Mouse (Mus musculus) thymus, postnatal 4 days (tissue): Measurements from ENCODE around the gene Aldh4a1.

Experiments used
- DNase-seq: peaks from one replicate; pipeline ENCODE4 v3.0.0; 2021

The Aldh4a1 gene

DNA sequence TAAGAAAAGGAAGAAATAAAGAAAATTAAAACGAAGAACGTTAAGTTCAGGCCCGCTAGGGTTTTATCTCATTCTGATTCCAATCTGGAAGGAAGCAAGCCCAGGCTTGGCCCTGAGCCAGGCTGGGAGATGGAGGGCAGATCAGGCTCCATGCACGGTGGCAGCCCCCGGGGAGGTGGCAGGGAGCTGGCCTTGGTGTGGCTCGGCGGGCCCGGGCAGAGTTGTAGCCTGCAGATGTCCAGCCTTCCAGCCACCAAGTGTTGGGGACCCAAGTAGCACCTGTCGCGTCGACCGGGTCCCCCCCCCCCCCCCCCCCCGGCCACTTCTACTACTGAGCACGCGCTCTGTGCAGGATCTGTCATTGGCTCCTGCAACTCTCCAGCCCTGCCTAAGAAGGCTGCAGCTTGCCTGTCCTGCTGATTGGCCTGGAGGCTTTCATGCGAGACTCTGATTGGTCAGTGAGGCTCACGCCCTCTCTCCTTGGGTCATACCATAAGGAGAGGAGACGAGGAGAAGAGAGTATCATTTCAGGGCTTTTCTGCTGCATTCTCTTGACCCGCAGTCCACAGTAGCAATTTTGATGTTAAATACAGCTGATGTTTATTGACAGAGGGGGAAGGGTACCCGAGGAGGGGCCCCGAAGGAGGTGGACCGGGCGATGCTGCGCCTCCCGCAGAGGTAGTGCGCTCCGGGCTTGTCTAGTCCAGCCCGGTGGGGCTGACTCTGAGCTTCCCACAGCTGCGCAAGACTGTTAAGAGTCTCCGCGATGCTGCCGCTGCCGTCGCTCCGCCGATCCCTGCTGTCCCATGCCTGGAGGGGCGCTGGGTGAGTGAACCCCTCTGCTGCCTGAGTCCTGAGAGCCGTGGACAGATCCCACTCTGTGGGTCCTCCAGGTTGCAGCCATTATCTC lies at the start of gene Aldh4a1:
TSS of gene Aldh4a1 (plus strand) at position 494 of the 910 bp plus-strand sequence.
- peak; percentile 85 for DNase-seq

DNA sequence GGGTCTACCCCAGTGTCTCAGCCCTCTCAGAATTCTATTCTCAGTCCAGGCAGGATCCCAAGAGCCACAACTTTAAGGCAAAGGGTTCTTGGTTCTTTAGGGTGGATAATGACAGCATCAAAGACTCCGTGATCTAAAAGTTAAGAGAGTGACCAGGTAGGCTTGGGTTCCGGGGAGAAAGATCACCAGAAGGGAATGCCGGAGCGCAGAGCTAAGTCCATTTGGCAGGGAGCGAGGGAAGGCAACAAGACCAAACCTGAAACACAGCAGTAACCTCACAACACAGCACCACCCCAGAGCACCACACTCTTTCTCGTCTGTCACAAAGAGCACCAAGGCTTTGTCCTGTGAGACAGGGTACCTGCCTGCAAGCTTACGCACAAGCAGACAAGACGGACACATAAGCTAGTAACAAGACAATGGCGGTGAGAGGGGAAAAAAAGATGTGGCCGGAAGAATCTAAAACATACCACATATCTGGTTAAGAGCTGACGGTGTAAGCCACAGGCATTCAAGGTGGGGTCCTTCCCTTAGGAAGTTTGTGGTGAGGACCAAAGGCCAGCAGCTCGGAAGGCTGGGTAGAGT lies 49.6 kb upstream of the Aldh4a1 start:
- DNase-seq, result no peak

DNA sequence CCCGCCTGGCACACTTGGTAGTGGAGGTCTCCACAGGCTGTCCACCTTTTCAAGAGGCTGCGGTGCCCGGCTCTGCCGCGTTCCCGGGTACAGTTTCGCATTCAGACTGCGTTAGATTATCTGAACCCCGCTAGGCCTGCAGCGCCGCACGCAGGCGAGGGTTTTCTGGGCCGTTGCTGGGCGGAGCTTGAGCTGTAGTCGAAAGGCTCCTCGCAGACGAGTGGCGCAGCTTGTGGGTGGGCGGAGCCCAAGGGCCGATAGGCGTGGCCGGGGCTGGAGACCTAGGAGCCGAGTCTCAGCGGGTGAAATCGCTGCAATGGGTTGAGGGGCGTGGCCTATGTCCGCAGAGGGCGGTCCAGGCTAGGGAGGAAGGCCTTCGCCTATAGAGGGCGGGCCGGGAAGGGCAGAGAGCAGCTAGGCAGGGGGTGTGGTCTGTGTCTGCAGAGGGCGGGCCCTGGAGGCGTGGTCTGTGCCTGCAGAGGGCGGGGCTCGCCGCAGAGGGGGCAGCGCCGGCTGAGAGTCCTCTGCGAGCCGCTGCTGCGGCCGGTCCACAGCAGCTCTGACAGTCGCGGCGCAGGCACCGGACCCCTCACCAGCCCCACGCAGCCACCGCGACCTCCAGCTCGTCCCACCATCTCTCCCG lies 48.4 kb upstream of the Aldh4a1 start:
- DNase-seq, result peak; percentile 99

DNA sequence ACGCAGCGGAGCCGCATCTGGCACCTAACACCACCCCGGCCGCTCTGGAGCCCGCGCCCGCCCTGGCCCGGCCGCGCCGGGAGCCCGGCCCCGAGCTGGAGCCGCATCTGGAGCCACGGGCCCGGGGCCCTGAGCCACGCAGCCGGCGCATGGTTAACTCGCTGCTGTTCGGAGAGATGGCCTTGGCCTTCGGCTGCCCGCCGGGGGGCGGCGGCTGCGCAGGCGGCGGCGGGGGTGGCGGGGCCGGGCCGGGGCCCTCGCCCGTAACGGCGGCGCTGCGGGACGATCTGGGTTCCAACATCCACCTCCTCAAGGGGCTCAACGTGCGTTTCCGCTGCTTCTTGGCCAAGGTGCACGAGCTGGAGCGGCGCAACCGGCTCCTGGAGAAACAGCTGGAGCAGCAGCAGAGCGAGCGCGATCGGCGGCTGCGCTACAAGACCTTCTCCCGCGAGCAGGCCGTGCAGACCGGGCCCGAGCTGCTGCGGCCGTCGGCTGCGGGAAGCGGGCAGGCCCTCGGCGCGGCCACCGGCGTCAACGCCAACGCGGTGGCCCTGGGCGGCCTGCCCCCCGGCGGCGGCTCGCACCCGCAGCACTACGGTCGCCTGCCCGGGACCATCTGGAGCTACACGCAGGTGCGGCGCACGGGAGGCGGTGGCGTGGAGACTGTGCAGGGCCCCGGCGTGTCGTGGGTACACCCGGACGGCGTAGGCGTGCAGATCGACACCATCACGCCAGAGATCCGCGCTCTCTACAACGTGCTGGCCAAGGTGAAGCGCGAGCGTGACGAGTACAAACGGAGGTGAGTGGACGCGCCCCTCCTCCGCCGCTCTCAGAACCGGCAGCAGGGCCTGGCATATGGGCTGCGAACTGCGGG lies 47.6 kb upstream of the Aldh4a1 start:
- peak; percentile 76 for DNase-seq

DNA sequence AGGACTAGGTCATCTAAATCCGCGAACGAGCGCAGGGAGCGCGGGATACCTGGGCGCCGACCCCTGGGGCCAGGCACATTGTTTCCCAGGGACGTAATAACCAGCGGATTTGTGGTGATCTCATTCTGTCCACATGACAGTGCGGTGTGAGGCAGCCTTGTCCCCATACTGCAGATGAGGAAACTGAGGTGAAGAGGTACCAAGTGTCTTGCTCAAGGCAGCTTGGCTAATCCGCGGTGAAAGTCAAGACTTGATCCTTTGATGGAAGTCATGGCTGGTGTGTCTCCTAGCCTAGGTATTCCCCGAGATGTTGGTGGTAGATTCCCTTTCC lies 47.0 kb upstream of the Aldh4a1 start:
- DNase-seq, result no peak

DNA sequence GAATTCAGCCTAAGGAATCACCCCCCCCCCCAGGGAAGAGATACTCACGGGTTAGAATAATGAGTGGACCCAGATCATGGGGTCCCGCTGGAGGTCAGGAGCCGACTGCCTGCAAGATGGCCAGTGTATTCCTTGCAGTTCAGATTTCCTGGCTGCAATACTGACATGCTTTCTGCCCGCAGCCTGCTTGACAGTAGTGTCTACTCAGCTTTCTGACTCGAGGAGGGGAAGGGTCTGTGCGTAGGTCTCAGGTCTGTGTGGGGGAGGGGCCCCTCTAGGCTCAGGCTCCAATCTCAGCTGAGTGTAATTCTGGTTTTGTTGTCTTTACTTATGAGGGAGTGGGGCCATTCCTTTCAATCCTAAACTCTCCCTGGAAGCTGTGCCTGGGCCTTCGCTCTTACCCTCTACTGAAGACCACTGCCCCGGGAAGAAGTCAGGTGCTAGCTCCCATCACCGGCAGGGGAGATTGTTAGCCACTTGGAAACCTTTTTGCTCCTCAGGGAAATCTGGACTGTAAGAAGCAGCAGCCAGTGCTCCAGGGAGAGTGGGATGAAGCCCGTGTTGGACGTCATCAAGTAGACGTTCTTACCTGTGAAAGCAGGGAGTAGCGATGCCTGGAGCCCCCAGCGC lies 46.3 kb upstream of the Aldh4a1 start:
- DNase-seq, result no peak

DNA sequence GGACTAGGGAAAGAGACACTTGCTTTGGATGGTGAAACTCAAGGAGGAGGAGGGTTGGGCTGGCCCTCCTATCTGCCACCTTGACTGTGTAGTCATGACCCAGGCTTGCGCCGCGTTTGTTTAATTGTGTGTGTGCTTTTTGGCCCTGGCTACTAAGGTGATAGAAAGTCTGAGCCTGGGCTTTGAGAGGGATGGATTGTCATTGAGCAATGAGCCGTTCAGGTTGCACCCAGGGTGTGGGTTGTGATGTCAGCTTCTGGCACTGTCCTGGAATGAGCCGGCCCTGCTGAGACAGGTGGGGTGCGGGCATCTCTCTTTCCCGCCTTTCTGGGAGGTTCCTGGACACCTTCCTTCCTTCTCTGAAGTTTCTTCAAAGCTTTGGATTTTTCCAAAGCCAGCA lies 45.7 kb upstream of the Aldh4a1 start:
- DNase-seq, result no peak

DNA sequence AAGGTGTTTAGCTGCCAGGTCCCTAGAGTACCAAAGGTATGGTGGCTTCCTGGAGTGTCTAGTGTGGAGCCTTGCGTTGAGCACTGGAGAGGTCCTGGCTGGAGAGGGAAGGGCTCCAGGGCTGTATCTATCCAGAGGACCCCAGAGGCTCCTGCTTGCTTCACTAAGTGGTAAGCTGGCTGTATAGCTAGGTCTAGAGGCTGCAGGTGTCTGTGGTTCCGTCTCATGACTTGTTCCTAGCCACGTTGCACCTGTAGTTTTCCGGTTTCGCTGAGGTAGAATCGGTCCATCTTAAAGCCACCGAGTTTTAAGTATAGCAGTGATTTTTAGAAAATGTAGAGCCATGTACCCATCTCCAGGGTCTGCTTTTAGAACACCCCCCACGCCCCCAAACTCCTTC lies 44.3 kb upstream of the Aldh4a1 start:
- DNase-seq, result no peak

DNA sequence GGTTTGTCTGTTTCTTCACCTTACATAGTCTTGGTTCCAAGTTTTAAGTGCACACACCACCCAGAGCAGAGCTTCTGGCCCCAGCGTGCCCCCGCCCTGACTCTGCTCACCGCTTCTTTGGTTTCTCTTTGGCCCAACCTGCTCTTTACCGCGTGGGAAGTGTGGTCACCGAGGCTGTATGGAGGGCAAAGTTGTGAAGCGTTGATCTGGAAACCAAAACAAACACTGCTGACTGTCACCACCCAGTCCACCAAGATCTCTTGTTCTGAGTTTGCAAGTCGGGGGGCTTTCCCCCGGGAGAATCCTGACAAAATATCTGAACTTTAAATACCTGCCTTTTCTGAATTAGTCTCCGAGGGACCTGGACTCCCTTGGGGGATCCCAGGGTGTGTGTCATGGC lies 43.7 kb upstream of the Aldh4a1 start:
- no peak for DNase-seq

DNA sequence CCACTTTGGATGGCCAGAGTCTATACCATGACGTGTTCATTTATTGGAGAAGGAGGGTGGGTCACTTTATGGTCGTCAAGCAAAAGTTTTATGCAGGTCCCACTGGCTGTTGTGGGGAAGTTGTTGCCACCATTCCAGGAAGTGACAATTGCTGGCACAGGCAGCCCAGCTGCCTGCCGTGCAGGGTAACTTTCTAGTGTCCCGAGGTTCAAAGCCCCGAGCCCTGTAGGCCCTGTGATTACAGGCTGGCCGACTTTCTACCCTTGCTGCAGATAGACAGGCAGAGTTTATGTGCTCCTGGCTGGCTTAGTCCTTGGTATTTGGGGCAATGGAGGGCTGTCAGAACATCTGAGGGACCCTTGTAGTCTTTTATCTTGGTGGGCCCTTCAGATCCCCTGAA lies 43.2 kb upstream of the Aldh4a1 start:
- no peak for DNase-seq

DNA sequence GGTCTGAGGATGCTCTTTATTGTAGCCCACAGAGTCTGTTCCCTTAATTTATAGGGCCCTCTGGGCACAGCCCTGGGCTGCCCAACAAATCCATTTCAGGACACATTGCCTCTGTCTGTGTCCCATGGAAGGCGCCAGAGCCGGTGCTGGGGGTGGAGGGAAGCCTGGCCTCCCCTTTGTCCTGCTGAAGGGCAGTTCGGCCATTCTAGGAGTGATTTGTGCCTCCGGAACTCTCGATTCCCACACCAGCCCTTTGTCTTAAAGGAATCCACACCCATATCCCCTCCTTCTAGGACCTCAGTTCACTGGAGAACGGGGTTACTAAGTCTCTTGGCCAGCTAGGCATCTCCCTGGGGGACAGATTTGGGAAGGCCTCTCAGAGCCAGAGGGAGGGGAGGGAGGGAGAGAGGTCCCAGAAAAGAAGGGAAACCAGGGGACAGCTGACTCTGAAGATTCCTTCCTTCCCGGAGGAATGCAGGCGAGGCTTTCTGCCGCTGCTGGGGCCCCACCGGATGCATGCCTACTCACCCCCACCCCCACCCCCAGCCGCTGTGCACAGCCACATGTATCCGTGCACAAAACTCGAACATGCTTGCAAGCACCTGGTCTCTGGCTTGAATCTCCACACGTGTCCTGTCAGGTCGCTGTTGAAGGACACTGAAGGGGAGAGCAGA lies 41.9 kb upstream of the Aldh4a1 start:
- peak; percentile 54 for DNase-seq

DNA sequence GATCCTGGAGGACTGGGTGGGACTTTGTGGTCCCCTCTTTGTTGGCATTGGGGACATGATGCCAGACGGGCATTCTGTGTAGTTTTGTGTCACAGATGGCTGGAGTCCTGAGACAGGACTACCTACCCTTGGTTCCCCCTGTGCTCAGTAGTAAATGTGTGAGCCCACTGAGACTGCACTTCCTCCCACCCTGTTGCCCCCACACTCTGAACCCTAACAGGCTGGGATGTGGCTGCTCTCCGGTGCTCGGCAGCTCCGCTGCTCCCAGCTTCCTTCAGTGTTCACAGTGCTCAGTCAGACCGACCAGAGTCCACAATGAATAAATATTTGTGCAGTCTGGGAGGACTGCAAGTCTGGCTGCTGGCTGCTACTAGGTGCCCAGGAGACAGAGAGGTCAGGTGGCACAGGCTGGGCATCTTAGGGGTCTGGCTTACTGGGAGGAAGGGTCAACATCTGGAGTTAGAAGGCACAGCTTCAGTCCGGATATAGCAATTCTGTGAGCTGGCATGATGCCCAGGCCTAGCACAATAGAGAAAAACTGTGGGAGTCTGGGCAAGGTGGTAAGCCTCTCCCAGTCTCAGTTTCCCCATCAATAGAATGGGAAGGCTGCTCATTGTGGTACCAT lies 41.1 kb upstream of the Aldh4a1 start:
- no peak for DNase-seq

DNA sequence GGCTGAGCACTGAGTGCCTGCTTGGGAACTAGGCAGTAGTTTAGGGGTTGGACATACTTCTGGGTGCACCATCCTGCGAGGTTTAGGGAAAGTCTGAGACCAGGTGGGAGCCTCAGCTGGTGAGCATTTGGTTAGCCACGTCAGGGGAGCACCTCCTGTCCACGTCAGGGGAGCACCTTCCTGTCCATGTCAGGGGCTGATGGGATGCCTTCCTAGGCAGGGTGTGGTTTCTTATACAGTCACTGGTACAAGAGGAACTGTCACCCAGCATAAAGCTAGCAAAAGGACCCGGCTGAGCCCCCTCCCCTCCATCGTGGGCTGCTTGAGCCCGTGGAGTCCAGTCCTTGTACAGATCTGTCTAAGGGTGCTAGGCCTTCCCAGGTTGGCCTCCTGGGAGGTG lies 40.3 kb upstream of the Aldh4a1 start:
- DNase-seq, result no peak

DNA sequence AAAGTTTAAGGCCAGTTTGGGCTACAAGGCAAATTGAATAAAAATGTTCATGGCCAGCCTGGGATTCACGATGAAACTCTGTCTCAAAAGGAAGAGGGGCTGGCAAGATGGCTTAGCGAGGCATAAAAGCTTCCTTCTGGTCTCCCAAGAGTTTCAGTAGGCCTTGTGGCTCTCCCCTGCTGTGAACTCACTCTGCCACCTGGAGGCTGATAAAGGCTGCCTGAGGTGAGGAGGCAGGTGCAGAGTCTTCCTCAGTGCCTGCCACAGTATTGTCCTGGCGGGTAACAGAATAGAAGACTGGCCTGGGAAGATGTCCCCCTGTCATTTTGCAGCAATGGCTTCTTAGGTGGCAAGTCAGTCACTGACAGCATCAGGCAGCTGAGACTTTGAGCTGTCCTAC lies 39.8 kb upstream of the Aldh4a1 start:
- DNase-seq, result no peak

DNA sequence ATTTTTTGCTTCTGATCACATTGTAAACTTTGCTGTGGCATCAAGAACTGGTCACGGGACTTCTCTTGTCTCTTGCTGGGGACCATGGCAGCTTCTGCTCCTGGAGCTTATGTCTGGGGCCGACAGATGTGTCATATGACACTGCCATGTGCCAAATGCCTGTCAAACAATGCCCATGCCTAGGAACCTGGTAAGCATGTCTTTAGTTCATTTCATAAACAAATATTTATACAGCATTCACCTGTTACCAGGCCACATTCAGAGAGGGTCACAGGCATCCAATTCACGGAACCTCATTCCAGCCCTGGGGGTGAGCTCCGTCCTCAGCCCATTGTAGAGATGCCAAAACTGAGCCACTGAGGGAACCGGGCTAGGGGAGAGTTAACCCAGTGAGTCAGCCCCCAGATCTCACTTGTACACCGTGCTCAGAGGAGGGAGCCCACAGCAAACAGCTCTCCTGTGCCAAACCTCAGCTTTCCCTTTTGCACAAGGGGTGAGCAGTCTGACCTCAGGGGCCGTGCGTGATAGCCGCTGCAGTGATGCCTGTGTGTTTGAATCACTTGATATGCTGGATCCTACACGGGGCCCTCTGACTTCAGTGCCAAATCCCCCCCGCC lies 38.9 kb upstream of the Aldh4a1 start:
- DNase-seq, result no peak

DNA sequence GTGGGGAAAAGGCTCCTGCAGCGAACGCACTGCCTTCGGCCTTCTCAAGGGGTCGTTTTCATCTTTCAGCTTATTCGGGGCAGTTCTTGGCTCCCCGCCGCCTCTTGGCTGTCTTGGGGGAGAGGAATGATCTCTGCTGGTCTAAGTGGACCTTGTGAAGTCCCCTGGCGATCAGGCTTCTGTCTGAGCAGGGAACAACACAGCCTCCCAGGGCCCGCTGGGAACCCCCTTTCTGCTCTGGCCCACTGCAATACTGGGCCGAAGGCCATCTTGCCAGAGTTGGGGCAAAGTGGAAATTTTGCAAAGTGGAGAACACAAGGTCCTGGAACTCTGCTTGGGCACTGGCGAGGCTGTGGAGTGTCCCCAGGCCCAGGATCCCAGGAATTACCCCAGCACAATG lies 38.0 kb upstream of the Aldh4a1 start:
- no peak for DNase-seq

DNA sequence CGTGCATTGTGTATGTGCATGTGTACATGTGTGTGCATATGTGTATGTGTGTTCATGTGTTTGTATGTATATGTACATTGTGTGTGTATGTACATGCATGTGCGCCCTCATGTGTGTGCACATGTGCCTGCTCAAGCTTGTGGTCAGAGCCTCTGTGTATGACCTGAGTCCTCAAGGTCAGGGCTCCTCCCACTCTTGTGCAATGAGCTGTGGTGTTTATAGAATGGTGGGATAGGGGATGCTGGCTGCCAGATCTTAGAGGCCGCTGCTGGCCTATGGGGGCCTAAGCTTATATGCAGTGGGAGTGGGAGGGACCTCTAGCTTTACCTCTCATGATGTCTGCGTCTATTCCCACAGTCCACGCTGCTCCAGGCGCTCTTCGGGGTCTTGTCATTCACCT lies 37.0 kb upstream of the Aldh4a1 start:
- DNase-seq, result no peak

DNA sequence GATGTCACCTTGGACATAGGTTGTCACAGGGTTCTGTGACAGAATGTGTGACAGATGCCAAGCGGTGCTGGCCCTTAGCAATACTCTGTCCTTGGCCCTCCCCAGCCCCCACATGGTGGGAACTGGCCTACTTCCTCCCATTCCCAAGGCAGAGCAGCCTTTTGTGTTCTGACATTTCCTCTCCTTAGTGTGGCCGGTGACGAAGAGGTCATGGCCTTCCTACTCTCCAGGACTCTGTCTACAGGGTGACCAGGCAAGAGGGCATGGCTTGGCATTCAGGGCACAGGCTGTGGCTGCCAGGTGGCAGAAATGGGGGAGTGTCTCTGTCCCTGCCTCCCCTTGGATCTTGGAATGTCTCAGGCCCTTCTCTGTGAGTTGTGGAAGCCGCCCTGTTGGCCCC lies 35.3 kb upstream of the Aldh4a1 start:
- DNase-seq, result no peak

DNA sequence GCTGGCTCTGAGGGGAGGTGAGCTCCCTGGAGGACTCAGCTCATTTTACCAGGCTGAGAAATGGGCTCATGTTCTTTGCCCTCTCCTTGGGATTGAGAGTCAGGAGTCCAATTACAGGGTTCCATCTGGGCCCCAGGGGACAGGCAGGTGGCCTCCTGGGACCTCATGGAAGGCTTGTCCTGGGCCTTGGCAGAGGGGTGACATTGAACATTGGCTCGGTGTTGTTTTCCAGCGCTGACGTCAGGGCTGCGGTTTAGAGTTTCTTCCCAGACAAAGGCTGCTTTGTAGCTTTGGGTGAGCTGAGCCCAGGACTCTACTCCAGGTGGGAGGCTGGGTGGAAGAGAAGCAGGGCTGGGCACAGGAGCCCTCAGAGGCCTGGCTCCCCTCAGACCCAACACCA lies 34.9 kb upstream of the Aldh4a1 start:
- no peak for DNase-seq

DNA sequence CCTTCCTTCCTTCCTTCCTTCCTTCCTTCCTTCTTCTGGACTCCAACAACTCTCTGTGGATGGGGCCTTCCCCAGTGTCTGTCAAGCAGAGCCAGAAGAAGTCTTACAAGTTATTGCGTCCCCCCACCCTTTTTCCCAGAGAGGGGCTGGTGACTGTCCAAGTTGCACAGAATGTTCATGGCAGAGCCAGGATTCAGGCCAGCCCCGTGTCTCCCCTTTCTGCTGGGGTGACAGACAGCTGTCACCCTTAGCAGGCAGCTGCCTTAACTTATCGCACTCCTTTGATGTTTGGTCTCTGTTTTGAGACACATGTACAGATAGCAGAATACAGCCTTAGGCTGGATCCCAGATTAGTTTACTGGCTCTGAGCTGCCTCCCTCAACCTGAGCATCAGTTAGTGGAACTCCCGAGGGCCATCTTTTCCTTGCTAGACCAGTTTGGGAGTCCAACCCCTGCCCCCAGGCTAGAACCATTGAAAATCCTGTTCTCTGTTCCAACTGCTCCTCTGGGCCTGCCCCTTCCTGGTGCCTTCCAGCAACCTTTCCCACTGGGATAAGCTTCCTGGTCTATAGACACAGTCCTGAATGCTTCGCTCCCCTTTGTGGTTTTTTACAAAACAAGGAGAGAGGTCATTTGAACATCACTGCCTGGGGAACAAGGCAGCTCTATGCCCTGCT lies 33.2 kb upstream of the Aldh4a1 start:
- DNase-seq, result no peak

DNA sequence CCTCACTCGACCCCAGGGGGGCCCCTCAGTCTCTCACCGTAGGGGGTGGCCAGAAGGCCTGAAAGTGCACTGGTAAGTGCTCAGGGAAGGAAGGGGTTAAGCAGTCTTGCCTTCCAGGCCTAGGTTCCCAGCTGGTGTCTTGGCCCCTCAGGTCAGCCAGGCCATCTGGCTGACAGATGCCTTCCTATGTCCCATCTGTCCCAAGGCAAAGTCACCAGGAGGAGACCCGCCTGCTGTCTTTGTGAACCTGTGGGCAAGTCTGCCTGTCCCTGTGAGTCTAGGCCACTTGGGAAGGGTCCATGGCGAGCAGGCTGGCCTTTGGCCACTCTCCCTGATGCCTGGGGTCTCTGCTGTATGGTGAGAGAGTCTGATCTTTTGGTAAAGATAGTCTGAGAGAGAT lies 32.2 kb upstream of the Aldh4a1 start:
- no peak for DNase-seq
